Mouse (Mus musculus): ENCODE measurements at regions not wholly inside any gene's neighbourhood (a gene's known extent, or its start where the extent isn't known, plus 50 kb on each side); places are given as distances from the start of the nearest gene placed in this dataset.

DNA sequence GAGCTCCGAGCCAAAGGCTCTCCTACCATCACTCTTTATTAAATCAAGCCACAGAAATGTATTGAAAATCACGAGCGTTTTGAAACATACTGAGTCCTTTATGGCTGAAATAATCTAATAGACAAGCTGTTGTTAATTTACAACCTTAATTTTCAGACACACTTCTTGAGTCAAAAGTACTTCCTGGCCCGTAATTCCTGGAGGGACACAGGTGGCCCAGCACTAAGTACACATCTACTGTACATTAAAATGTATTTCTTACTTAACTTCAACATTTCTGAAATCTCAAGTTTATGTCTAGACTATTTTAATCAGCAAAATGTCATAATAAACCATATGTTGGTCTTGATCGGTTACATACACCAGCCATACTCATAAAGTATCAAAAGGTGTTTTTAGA is 2163.3 kb upstream of the Gm7489 start:
- TF ChIP-seq CTCF (IDR thresholded peaks at IDR 0.05; ENCODE audit: low read depth, low read length) (no peak), POLR2A (IDR thresholded peaks at IDR 0.05; ENCODE audit: insufficient read depth, low read length) (no peak), EP300 (IDR thresholded peaks at IDR 0.05; ENCODE audit: insufficient read depth, low read depth, low read length) (no peak)
- no peaks in the 10 kb centered on the region for H3K4me1 ChIP-seq (ENCODE audit: control insufficient read depth, insufficient read depth, low read length)
- no peaks in the 10 kb centered on the region for H3K9me3 ChIP-seq (replicated peaks; ENCODE audit: control insufficient read depth, insufficient read depth, low read length, poor library complexity, severe bottlenecking)
- H3K27ac ChIP-seq (ENCODE audit: insufficient read depth, low read length): no peak overlapping the region
- H3K36me3 ChIP-seq (ENCODE audit: control insufficient read depth, insufficient read depth, low read length, poor library complexity, severe bottlenecking): no peaks in the 10 kb centered on the region
- peaks cover 2% of the 10 kb centered on the region; the same call in 1 of the 2 replicates for H3K27me3 ChIP-seq (ENCODE audit: control insufficient read depth, insufficient read depth, low read length, poor library complexity, severe bottlenecking)
- H3K9ac ChIP-seq (ENCODE audit: low read depth, poor library complexity, severe bottlenecking): no peak overlapping the region
- no peak overlapping the region for H3K4me3 ChIP-seq (ENCODE audit: low read depth, low read length)

DNA sequence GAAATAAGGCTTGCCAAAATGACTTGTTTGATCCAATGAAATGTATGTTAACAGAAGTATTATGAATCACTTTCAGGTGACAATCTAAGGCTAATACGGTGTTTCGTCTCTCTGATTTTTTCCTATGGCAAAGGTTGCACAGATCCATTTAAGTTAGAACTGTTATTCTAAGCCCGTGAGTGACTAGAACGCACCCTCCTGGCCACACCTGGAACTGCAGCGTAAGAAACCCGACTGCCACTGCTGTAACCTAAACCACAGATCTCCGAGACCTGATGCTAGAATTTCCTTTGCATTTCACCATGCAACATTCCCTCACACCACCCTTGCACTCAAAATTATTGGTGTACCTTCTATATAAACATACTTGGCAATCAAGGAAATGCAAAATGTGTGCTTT is 2160.6 kb upstream of the Gm7489 start:
- H3K4me3 ChIP-seq (ENCODE audit: low read depth, low read length): no peak overlapping the region
- H3K9ac ChIP-seq (ENCODE audit: low read depth, poor library complexity, severe bottlenecking): no peak overlapping the region
- no peaks in the 10 kb centered on the region for H3K27me3 ChIP-seq (ENCODE audit: control insufficient read depth, insufficient read depth, low read length, poor library complexity, severe bottlenecking)
- H3K27ac ChIP-seq (ENCODE audit: insufficient read depth, low read length): no peak overlapping the region
- no peaks in the 10 kb centered on the region for H3K36me3 ChIP-seq (ENCODE audit: control insufficient read depth, insufficient read depth, low read length, poor library complexity, severe bottlenecking)
- H3K9me3 ChIP-seq (replicated peaks; ENCODE audit: control insufficient read depth, insufficient read depth, low read length, poor library complexity, severe bottlenecking): no peaks in the 10 kb centered on the region
- no peaks in the 10 kb centered on the region for H3K4me1 ChIP-seq (ENCODE audit: control insufficient read depth, insufficient read depth, low read length)
- no peak for TF ChIP-seq POLR2A (IDR thresholded peaks at IDR 0.05; ENCODE audit: insufficient read depth, low read length)
- no peak for TF ChIP-seq EP300 (IDR thresholded peaks at IDR 0.05; ENCODE audit: insufficient read depth, low read depth, low read length)
- peak; percentile 61 for TF ChIP-seq CTCF (IDR thresholded peaks at IDR 0.05; ENCODE audit: low read depth, low read length)

DNA sequence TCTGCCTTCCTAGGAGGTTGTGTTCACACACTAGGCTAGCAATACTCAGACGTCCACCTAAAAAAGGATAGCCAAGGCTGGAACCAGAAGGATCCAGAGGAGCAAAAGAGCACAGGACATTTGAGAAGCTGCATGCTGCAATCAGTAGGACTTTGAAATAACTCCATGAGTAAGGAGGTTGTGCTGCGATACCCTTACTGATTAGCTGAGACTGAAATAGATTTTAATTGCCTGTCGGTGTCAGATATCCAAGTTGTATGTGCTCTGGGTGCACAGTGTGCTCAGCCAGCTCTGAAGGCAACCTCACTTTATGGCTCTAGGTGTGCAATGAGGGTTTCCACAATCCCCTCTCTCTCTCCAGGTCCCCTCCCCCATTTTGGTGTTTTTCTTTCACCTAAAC is 2159.2 kb upstream of the Gm7489 start:
- Histone ChIP-seq H3K4me1 (ENCODE audit: control insufficient read depth, insufficient read depth, low read length) (no peaks in the 10 kb centered on the region), H3K27ac (ENCODE audit: insufficient read depth, low read length) (no peak overlapping the region), H3K4me3 (ENCODE audit: low read depth, low read length) (no peak overlapping the region), H3K36me3 (ENCODE audit: control insufficient read depth, insufficient read depth, low read length, poor library complexity, severe bottlenecking) (no peaks in the 10 kb centered on the region), H3K27me3 (ENCODE audit: control insufficient read depth, insufficient read depth, low read length, poor library complexity, severe bottlenecking) (no peaks in the 10 kb centered on the region), H3K9ac (ENCODE audit: low read depth, poor library complexity, severe bottlenecking) (no peak overlapping the region), H3K9me3 (replicated peaks; ENCODE audit: control insufficient read depth, insufficient read depth, low read length, poor library complexity, severe bottlenecking) (no peaks in the 10 kb centered on the region)
- no peak for TF ChIP-seq CTCF (IDR thresholded peaks at IDR 0.05; ENCODE audit: low read depth, low read length)
- no peak for TF ChIP-seq POLR2A (IDR thresholded peaks at IDR 0.05; ENCODE audit: insufficient read depth, low read length)
- TF ChIP-seq EP300 (IDR thresholded peaks at IDR 0.05; ENCODE audit: insufficient read depth, low read depth, low read length): no peak

DNA sequence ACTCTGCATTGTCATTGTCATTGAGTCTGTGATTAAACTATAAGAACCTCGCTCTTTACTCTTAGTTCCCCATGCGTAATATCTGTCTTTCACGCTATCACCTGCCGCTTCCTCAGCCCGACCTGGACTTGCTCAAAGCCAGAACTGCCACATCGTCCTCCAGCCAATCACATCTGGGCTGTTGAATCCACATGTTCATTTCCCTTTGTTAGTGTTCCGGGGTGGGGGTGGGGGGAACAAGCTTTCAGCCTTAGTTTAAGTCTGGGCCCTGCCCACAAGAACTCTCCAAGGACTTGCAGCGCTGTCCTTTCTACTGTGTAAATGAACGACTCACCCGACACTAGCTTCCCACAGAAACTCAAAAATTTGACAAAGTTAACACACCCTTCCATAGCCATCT is 2154.6 kb upstream of the Gm7489 start:
- Histone ChIP-seq H3K4me1 (ENCODE audit: control insufficient read depth, insufficient read depth, low read length) (no peaks in the 10 kb centered on the region), H3K36me3 (ENCODE audit: control insufficient read depth, insufficient read depth, low read length, poor library complexity, severe bottlenecking) (no peaks in the 10 kb centered on the region), H3K9ac (ENCODE audit: low read depth, poor library complexity, severe bottlenecking) (no peak overlapping the region), H3K4me3 (ENCODE audit: low read depth, low read length) (no peak overlapping the region), H3K27me3 (ENCODE audit: control insufficient read depth, insufficient read depth, low read length, poor library complexity, severe bottlenecking) (no peaks in the 10 kb centered on the region), H3K9me3 (replicated peaks; ENCODE audit: control insufficient read depth, insufficient read depth, low read length, poor library complexity, severe bottlenecking) (no peaks in the 10 kb centered on the region), H3K27ac (ENCODE audit: insufficient read depth, low read length) (no peak overlapping the region)
- no peak for TF ChIP-seq POLR2A (IDR thresholded peaks at IDR 0.05; ENCODE audit: insufficient read depth, low read length)
- no peak for TF ChIP-seq CTCF (IDR thresholded peaks at IDR 0.05; ENCODE audit: low read depth, low read length)
- no peak for TF ChIP-seq EP300 (IDR thresholded peaks at IDR 0.05; ENCODE audit: insufficient read depth, low read depth, low read length)

DNA sequence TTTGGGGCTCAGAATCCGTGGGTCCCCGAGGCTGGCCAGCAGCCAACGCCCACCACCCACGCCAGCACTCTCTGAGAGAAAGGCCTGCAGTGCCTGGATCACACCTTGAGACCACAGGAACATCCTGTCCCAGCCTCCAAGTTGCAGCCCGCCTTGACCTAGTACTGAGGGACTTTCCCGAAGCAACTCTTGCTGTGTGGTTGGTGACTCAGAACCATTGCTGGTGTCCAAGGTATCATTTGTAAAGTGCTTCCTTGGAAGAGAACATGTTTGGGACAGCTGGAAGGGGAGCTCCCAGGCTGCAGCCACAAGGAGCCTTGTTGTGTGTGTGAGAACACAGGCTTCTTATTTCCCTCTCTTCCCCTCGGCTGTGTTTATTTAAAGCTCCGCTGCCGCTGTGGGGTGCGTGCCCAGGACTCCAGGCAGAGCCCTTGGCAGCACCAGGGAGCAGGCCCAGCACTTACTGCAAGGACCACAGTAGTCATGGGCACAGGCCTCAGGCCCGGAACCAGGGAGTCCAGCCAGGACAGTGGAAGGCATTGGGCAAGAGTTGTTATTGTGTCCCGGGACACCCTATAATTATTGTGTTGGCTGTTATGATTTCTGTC is 2153.8 kb upstream of the Gm7489 start:
- H3K4me1 ChIP-seq (ENCODE audit: control insufficient read depth, insufficient read depth, low read length): no peaks in the 10 kb centered on the region
- no peak overlapping the region for H3K9ac ChIP-seq (ENCODE audit: low read depth, poor library complexity, severe bottlenecking)
- no peaks in the 10 kb centered on the region for H3K9me3 ChIP-seq (replicated peaks; ENCODE audit: control insufficient read depth, insufficient read depth, low read length, poor library complexity, severe bottlenecking)
- H3K4me3 ChIP-seq (ENCODE audit: low read depth, low read length): no peak overlapping the region
- H3K27ac ChIP-seq (ENCODE audit: insufficient read depth, low read length): no peak overlapping the region
- no peaks in the 10 kb centered on the region for H3K27me3 ChIP-seq (ENCODE audit: control insufficient read depth, insufficient read depth, low read length, poor library complexity, severe bottlenecking)
- no peaks in the 10 kb centered on the region for H3K36me3 ChIP-seq (ENCODE audit: control insufficient read depth, insufficient read depth, low read length, poor library complexity, severe bottlenecking)
- TF ChIP-seq POLR2A (IDR thresholded peaks at IDR 0.05; ENCODE audit: insufficient read depth, low read length) (no peak), EP300 (IDR thresholded peaks at IDR 0.05; ENCODE audit: insufficient read depth, low read depth, low read length) (no peak), CTCF (IDR thresholded peaks at IDR 0.05; ENCODE audit: low read depth, low read length) (no peak)

DNA sequence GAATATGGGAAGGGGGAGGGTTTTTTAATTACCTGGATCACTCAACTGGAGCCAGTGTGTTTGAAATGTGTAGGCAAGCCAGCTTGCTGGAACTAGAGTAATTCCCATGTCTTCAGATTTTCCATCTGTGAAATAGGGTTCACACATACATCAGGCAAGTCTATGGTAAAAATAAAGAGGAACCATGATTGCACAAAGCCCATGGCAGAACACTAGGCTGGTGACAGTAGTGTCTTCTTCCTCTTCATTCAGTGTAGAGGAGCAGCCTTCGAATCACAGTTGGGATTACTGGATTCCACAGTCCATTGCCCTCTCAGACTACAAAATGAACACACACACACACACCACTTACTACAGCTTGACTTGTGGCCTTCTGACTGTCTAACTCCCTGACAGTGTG is 2150.5 kb upstream of the Gm7489 start:
- TF ChIP-seq EP300 (IDR thresholded peaks at IDR 0.05; ENCODE audit: insufficient read depth, low read depth, low read length): no peak
- no peak for TF ChIP-seq CTCF (IDR thresholded peaks at IDR 0.05; ENCODE audit: low read depth, low read length)
- TF ChIP-seq POLR2A (IDR thresholded peaks at IDR 0.05; ENCODE audit: insufficient read depth, low read length): no peak
- H3K36me3 ChIP-seq (ENCODE audit: control insufficient read depth, insufficient read depth, low read length, poor library complexity, severe bottlenecking): no peaks in the 10 kb centered on the region
- no peak overlapping the region for H3K4me3 ChIP-seq (ENCODE audit: low read depth, low read length)
- no peaks in the 10 kb centered on the region for H3K4me1 ChIP-seq (ENCODE audit: control insufficient read depth, insufficient read depth, low read length)
- no peak overlapping the region for H3K9ac ChIP-seq (ENCODE audit: low read depth, poor library complexity, severe bottlenecking)
- no peaks in the 10 kb centered on the region for H3K27me3 ChIP-seq (ENCODE audit: control insufficient read depth, insufficient read depth, low read length, poor library complexity, severe bottlenecking)
- no peak overlapping the region for H3K27ac ChIP-seq (ENCODE audit: insufficient read depth, low read length)
- H3K9me3 ChIP-seq (replicated peaks; ENCODE audit: control insufficient read depth, insufficient read depth, low read length, poor library complexity, severe bottlenecking): no peaks in the 10 kb centered on the region

Measured in ES-Bruce4 (cell line).